Mouse (Mus musculus): Measurements from ENCODE around the gene Rpl31. TPM values are rescaled to one million over a fixed set of nuclear protein-coding genes. Genes with fewer than 3 reads are reported as not detected.

Rpl31 gene
- polyA plus RNA-seq, 1 experiment from 2014 or later, result 329 TPM

- peaks cover 11% of the 10 kb centered on the region for H3K36me3 ChIP-seq
- no peak overlapping the region for H3K27ac ChIP-seq (replicated peaks)
- no peak overlapping the region for H3K9ac ChIP-seq (replicated peaks)
- no peaks in the 10 kb centered on the region for H3K4me1 ChIP-seq
- no peaks in the 10 kb centered on the region for H3K9me3 ChIP-seq (replicated peaks)
- no peak for ATAC-seq (ENCODE audit: low FRiP score)
- no peak overlapping the region for H3K4me3 ChIP-seq (replicated peaks)
- H3K27me3 ChIP-seq (replicated peaks), result no peaks in the 10 kb centered on the region
- H3K4me2 ChIP-seq, result no peak overlapping the region
- 91% methylated on average over 3 of the region's 3 CpGs for WGBS
Measured at GRCm38 (mm10) chr1:39400173-39400572, 32.5 kb downstream of the Rpl31 start.

- Histone ChIP-seq H3K36me3 (peaks cover 5% of the 10 kb centered on the region), H3K4me2 (no peak overlapping the region), H3K4me1 (peaks cover 4% of the 10 kb centered on the region; the same call in 1 of the 2 replicates), H3K9ac (replicated peaks) (no peak overlapping the region), H3K27me3 (replicated peaks) (no peaks in the 10 kb centered on the region), H3K4me3 (replicated peaks) (no peak overlapping the region), H3K27ac (replicated peaks) (no peak overlapping the region), H3K9me3 (replicated peaks) (no peaks in the 10 kb centered on the region)
- WGBS, result 76% methylated on average over 4 of the region's 4 CpGs
- ATAC-seq (ENCODE audit: low FRiP score), result no peak
Measured at GRCm38 (mm10) chr1:39407108-39407507, 39.5 kb downstream of the Rpl31 start.

- no peak for ATAC-seq (ENCODE audit: low FRiP score)
- no peaks in the 10 kb centered on the region for H3K9me3 ChIP-seq (replicated peaks)
- no peak overlapping the region for H3K4me2 ChIP-seq
- H3K27me3 ChIP-seq (replicated peaks), result no peaks in the 10 kb centered on the region
- 94% methylated on average over 6 of the region's 6 CpGs for WGBS
- no peak overlapping the region for H3K27ac ChIP-seq (replicated peaks)
- H3K9ac ChIP-seq (replicated peaks), result no peak overlapping the region
- H3K4me3 ChIP-seq (replicated peaks), result no peak overlapping the region
- no peaks in the 10 kb centered on the region for H3K36me3 ChIP-seq
- H3K4me1 ChIP-seq, result peaks cover 4% of the 10 kb centered on the region; the same call in 1 of the 2 replicates
Measured at GRCm38 (mm10) chr1:39408123-39408522, 40.5 kb downstream of the Rpl31 start.

GRCm38 (mm10) chr1:39408668-39409067 is 41.0 kb downstream of the Rpl31 start:
- ATAC-seq (ENCODE audit: low FRiP score), result no peak
- H3K27ac ChIP-seq (replicated peaks), result no peak overlapping the region
- H3K9ac ChIP-seq (replicated peaks), result no peak overlapping the region
- H3K27me3 ChIP-seq (replicated peaks), result no peaks in the 10 kb centered on the region
- H3K4me2 ChIP-seq, result no peak overlapping the region
- peaks cover 4% of the 10 kb centered on the region; the same call in 1 of the 2 replicates for H3K4me1 ChIP-seq
- WGBS, result 66% methylated on average over 7 of the region's 7 CpGs
- H3K36me3 ChIP-seq, result no peaks in the 10 kb centered on the region
- no peaks in the 10 kb centered on the region for H3K9me3 ChIP-seq (replicated peaks)
- H3K4me3 ChIP-seq (replicated peaks), result no peak overlapping the region

- no peaks in the 10 kb centered on the region for H3K27me3 ChIP-seq (replicated peaks)
- no peak overlapping the region for H3K9ac ChIP-seq (replicated peaks)
- no peak for ATAC-seq (ENCODE audit: low FRiP score)
- H3K4me3 ChIP-seq (replicated peaks), result no peak overlapping the region
- no peaks in the 10 kb centered on the region for H3K9me3 ChIP-seq (replicated peaks)
- H3K4me2 ChIP-seq, result no peak overlapping the region
- H3K27ac ChIP-seq (replicated peaks), result no peak overlapping the region
- H3K4me1 ChIP-seq, result peaks cover 4% of the 10 kb centered on the region; the same call in 1 of the 2 replicates
- H3K36me3 ChIP-seq, result no peaks in the 10 kb centered on the region
- WGBS, result 69% methylated on average over 19 of the region's 19 CpGs
Measured at GRCm38 (mm10) chr1:39410085-39410821, 42.6 kb downstream of the Rpl31 start.

- H3K4me2 ChIP-seq, result no peak overlapping the region
- WGBS, result 45% methylated on average over 12 of the region's 12 CpGs
- no peak for ATAC-seq (ENCODE audit: low FRiP score)
- H3K9ac ChIP-seq (replicated peaks), result no peak overlapping the region
- no peaks in the 10 kb centered on the region for H3K4me1 ChIP-seq
- no peaks in the 10 kb centered on the region for H3K9me3 ChIP-seq (replicated peaks)
- no peak overlapping the region; the same call in 1 of the 2 replicates for H3K27ac ChIP-seq (replicated peaks)
- H3K27me3 ChIP-seq (replicated peaks), result no peaks in the 10 kb centered on the region
- H3K4me3 ChIP-seq (replicated peaks), result no peak overlapping the region
- no peaks in the 10 kb centered on the region for H3K36me3 ChIP-seq
Measured at GRCm38 (mm10) chr1:39417817-39418216, 50.2 kb downstream of the Rpl31 start.

- H3K27me3 ChIP-seq (replicated peaks), result no peaks in the 10 kb centered on the region
- no peak overlapping the region for H3K4me3 ChIP-seq (replicated peaks)
- H3K36me3 ChIP-seq, result no peaks in the 10 kb centered on the region
- ATAC-seq (ENCODE audit: low FRiP score), result no peak
- no peaks in the 10 kb centered on the region for H3K9me3 ChIP-seq (replicated peaks)
- H3K4me1 ChIP-seq, result no peaks in the 10 kb centered on the region
- 91% methylated on average over 9 of the region's 9 CpGs for WGBS
- H3K4me2 ChIP-seq, result no peak overlapping the region
- no peak overlapping the region for H3K27ac ChIP-seq (replicated peaks)
- no peak overlapping the region for H3K9ac ChIP-seq (replicated peaks)
Measured at GRCm38 (mm10) chr1:39418852-39419251, 51.2 kb downstream of the Rpl31 start.

- WGBS, result 96% methylated on average over 6 of the region's 6 CpGs
- H3K36me3 ChIP-seq, result no peaks in the 10 kb centered on the region
- H3K4me1 ChIP-seq, result no peaks in the 10 kb centered on the region
- H3K27me3 ChIP-seq (replicated peaks), result no peaks in the 10 kb centered on the region
- H3K4me2 ChIP-seq, result no peak overlapping the region
- ATAC-seq (ENCODE audit: low FRiP score), result no peak
- H3K9me3 ChIP-seq (replicated peaks), result no peaks in the 10 kb centered on the region
- H3K4me3 ChIP-seq (replicated peaks), result no peak overlapping the region
- H3K27ac ChIP-seq (replicated peaks), result no peak overlapping the region
- H3K9ac ChIP-seq (replicated peaks), result no peak overlapping the region
Measured at GRCm38 (mm10) chr1:39420987-39421386, 53.3 kb downstream of the Rpl31 start.

Other genes with a start within 250 kb of the Rpl31 start
- 1.2 and 1.5 TPM in 2 replicates for gene Npas2, start 174.1 kb upstream of the Rpl31 start, polyA plus RNA-seq (2015; fragmentation: Nextera tagmentation; extraction: Ambion mirVana)
- 12.2 and 12.7 TPM in 2 replicates for gene Tbc1d8, start 110.9 kb downstream of the Rpl31 start, polyA plus RNA-seq (2015; fragmentation: Nextera tagmentation; extraction: Ambion mirVana)
- gene Cnot11, start 167.2 kb downstream of the Rpl31 start, polyA plus RNA-seq (2015; fragmentation: Nextera tagmentation; extraction: Ambion mirVana), result 15.2 and 16.7 TPM in 2 replicates
- 26.1 and 26.5 TPM in 2 replicates for gene Rnf149, start 209.6 kb downstream of the Rpl31 start, polyA plus RNA-seq (2015; fragmentation: Nextera tagmentation; extraction: Ambion mirVana)

Measured in neural tube, embryonic 15.5 days (tissue).